10 mouse cellular contexts compared by ENCODE assay signal in the genomic region with DNA sequence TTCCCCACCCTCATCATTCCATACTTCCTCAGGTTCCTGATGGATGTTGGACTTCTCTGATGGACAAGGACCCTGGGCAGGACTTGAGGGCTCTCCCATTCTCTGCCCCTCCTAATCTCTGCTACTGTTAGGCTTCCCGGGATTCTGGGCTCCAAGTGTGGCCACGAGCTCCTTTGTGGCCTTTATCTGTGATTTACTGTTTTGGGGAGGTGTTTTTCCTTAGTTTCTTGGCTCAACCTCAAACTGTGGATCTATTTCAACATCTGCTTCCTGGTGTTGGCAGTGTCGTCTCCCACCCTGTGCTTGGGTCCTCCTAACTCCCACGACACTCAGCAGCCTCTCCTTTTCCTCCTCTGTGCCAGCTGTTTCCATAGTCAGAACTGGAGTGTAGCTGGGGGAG.
A peak's percentile ranks its signal among the peaks of the same experiment; 100 is the strongest.
DNase-seq lines count a peak whose midpoint lies in the region; ATAC-seq lines count a peak whose summit lies in the region.
"Had no signal": no experiment of that assay in that cellular context is flagged by ENCODE, and none has a peak within 500 bp of the region (broad histone marks: within the 10 kb centered on the region; RNA-seq: fewer than 3 reads in every experiment).

No protein-coding gene starts in this region.

- no peak overlapping the region for H3K9ac ChIP-seq in heart, embryonic 12.5 days
- H3K9ac ChIP-seq in forebrain, embryonic 13.5 days: peak overlapping the region; percentile 10; the same call in 1 of the 2 replicates
- H3K9ac ChIP-seq in kidney, embryonic 16.5 days (replicated peaks; ENCODE audit: low read length): no peak overlapping the region

- H3K4me1 ChIP-seq in heart, embryonic 12.5 days (replicated peaks): peaks cover 18% of the 10 kb centered on the region
- peaks cover 24% of the 10 kb centered on the region for H3K4me1 ChIP-seq in forebrain, embryonic 13.5 days
- H3K4me1 ChIP-seq in kidney, embryonic 16.5 days (ENCODE audit: insufficient read depth, low read length): peaks cover 20% of the 10 kb centered on the region

- no peaks in the 10 kb centered on the region for H3K9me3 ChIP-seq in heart, embryonic 12.5 days (replicated peaks)
- H3K9me3 ChIP-seq in forebrain, embryonic 13.5 days (replicated peaks): no peaks in the 10 kb centered on the region
- no peaks in the 10 kb centered on the region for H3K9me3 ChIP-seq in kidney, embryonic 16.5 days (ENCODE audit: low read length)
- H3K9me3 ChIP-seq: limb, embryonic 10.5 days had no signal

- ATAC-seq in heart, embryonic 12.5 days (ENCODE audit: insufficient number of reproducible peaks, low FRiP score): no peak
- no peak for ATAC-seq in forebrain, embryonic 13.5 days
- peak; percentile 84 for ATAC-seq in kidney, embryonic 16.5 days (ENCODE audit: low FRiP score, low TSS enrichment)

- DNase-seq in heart, postnatal 4 days: no peak
- peak; percentile 38 for DNase-seq in lung, postnatal 36 days
- DNase-seq in ovary, postnatal 10 days (ENCODE audit: low spot score): no peak
- DNase-seq in thymus, postnatal 4 days: no peak
- DNase-seq in gastrocnemius, postnatal 36 days: no peak
- DNase-seq: cerebellum, adult 9-10 months had no signal

- no peaks in the 10 kb centered on the region for H3K36me3 ChIP-seq in heart, embryonic 12.5 days
- no peaks in the 10 kb centered on the region for H3K36me3 ChIP-seq in forebrain, embryonic 13.5 days (ENCODE audit: poor library complexity, severe bottlenecking)
- no peaks in the 10 kb centered on the region for H3K36me3 ChIP-seq in kidney, embryonic 16.5 days (ENCODE audit: insufficient read depth, low read length)
- H3K36me3 ChIP-seq: limb, embryonic 10.5 days had no signal

- H3K4me2 ChIP-seq in heart, embryonic 12.5 days: peak overlapping the region; percentile 8; the same call in 1 of the 2 replicates
- no peak overlapping the region; the same call in 1 of the 2 replicates for H3K4me2 ChIP-seq in forebrain, embryonic 13.5 days
- no peak overlapping the region for H3K4me2 ChIP-seq in kidney, embryonic 16.5 days (replicated peaks; ENCODE audit: low read depth, low read length)

- H3K27ac ChIP-seq in heart, embryonic 12.5 days (ENCODE audit: poor library complexity, severe bottlenecking): no peak overlapping the region
- peak overlapping the region; percentile 82 for H3K27ac ChIP-seq in forebrain, embryonic 13.5 days
- no peak overlapping the region for H3K27ac ChIP-seq in kidney, embryonic 16.5 days (ENCODE audit: low read length)
- H3K27ac ChIP-seq: limb, embryonic 10.5 days had no signal

- no peaks in the 10 kb centered on the region; the same call in 1 of the 2 replicates for H3K27me3 ChIP-seq in heart, embryonic 12.5 days (replicated peaks)
- no peaks in the 10 kb centered on the region for H3K27me3 ChIP-seq in forebrain, embryonic 13.5 days
- H3K27me3 ChIP-seq in kidney, embryonic 16.5 days (ENCODE audit: insufficient read depth, low read length): no peaks in the 10 kb centered on the region

- 22% methylated on average over 4 of the region's 4 CpGs for WGBS in heart, embryonic 12.5 days
- 49% methylated on average over 4 of the region's 4 CpGs for WGBS in forebrain, embryonic 13.5 days
- 1% methylated on average over 4 of the region's 4 CpGs for WGBS in kidney, embryonic 16.5 days

- no peak overlapping the region for H3K4me3 ChIP-seq in heart, embryonic 12.5 days
- no peak overlapping the region for H3K4me3 ChIP-seq in forebrain, embryonic 13.5 days
- H3K4me3 ChIP-seq in kidney, embryonic 16.5 days (ENCODE audit: low read length): no peak overlapping the region
- H3K4me3 ChIP-seq: limb, embryonic 10.5 days had no signal

- intact Hi-C loops in gastrocnemius, postnatal 36 days (cut with DNase I): no loop called here
